Comparison of ENCODE assay signal across 8 mouse cellular contexts in genomic region chr13:64273352-64273751, GRCm38 (mm10). TPM values are rescaled to one million over a fixed set of nuclear protein-coding genes. Genes with fewer than 3 reads are reported as not detected.
DNase-seq lines count a peak whose midpoint lies in the region; ATAC-seq and TF ChIP-seq lines count a peak whose summit lies in the region.

No protein-coding gene starts in this region.

- H3K4me2 ChIP-seq in heart, embryonic 12.5 days = peak overlapping the region; percentile 96; the same call in 1 of the 2 replicates
- H3K4me2 ChIP-seq in hindbrain, embryonic 13.5 days = peak overlapping the region; percentile 99
- peak overlapping the region; percentile 100; the same call in 1 of the 2 replicates for H3K4me2 ChIP-seq in midbrain, embryonic 11.5 days

- no peaks in the 10 kb centered on the region for H3K9me3 ChIP-seq in heart, embryonic 12.5 days (replicated peaks)
- no peaks in the 10 kb centered on the region for H3K9me3 ChIP-seq in hindbrain, embryonic 13.5 days
- H3K9me3 ChIP-seq in midbrain, embryonic 11.5 days (ENCODE audit: control insufficient read depth, low read length) = no peaks in the 10 kb centered on the region

- intact Hi-C loops in heart, adult 2 months (cut with DNase I) = no loop called here

- 50% methylated on average over 8 of the region's 8 CpGs for WGBS in heart, embryonic 12.5 days
- 75% methylated on average over 8 of the region's 8 CpGs for WGBS in heart, adult 2 months
- 58% methylated on average over 8 of the region's 8 CpGs for WGBS in hindbrain, embryonic 13.5 days
- 54% methylated on average over 8 of the region's 8 CpGs for WGBS in midbrain, embryonic 11.5 days

- no peak for TF ChIP-seq POLR2A in heart, adult 2 months (IDR thresholded peaks at IDR 0.05; ENCODE audit: insufficient read depth, low read depth, low read length)
- TF ChIP-seq POLR2A in bone marrow macrophage, adult 2 months (IDR thresholded peaks at IDR 0.05; ENCODE audit: borderline replicate concordance, low read depth, low read length) = no peak

- DNase-seq in heart, adult 2 months = no peak
- DNase-seq in midbrain, embryonic 11.5 days (ENCODE audit: low spot score, missing footprints) = peak; percentile 91
- no peak for DNase-seq in embryo, embryonic 10 days (ENCODE audit: low spot score)
- DNase-seq in urinary bladder, adult 18-20 months (ENCODE audit: low spot score in 2 of 2) = no peak
- DNase-seq in adrenal gland, postnatal 4 days (ENCODE audit: low spot score in 2 of 2) = no peak

- no peak for TF ChIP-seq EP300 in heart, adult 2 months (IDR thresholded peaks at IDR 0.05; ENCODE audit: insufficient read depth, low read depth, low read length)

- peaks cover 8% of the 10 kb centered on the region; the same call in 1 of the 2 replicates for H3K4me1 ChIP-seq in heart, embryonic 12.5 days (replicated peaks)
- H3K4me1 ChIP-seq in heart, adult 2 months (ENCODE audit: control insufficient read depth, insufficient read depth, low read length) = peaks cover 3% of the 10 kb centered on the region
- H3K4me1 ChIP-seq in bone marrow macrophage, adult 2 months (ENCODE audit: control insufficient read depth, insufficient read depth, low read length) = peaks cover 14% of the 10 kb centered on the region
- H3K4me1 ChIP-seq in hindbrain, embryonic 13.5 days (replicated peaks) = peaks cover 14% of the 10 kb centered on the region
- peaks cover 8% of the 10 kb centered on the region; the same call in 1 of the 2 replicates for H3K4me1 ChIP-seq in midbrain, embryonic 11.5 days (ENCODE audit: control insufficient read depth, insufficient read depth, low read length)

- H3K36me3 ChIP-seq in heart, embryonic 12.5 days = no peaks in the 10 kb centered on the region
- no peaks in the 10 kb centered on the region for H3K36me3 ChIP-seq in heart, adult 2 months (ENCODE audit: control insufficient read depth, insufficient read depth, low read length)
- H3K36me3 ChIP-seq in hindbrain, embryonic 13.5 days = no peaks in the 10 kb centered on the region
- no peaks in the 10 kb centered on the region for H3K36me3 ChIP-seq in midbrain, embryonic 11.5 days (ENCODE audit: control insufficient read depth, insufficient read depth, low read length)

- H3K79me2 ChIP-seq in heart, adult 2 months (replicated peaks; ENCODE audit: control insufficient read depth, insufficient read depth, low read length) = no peaks in the 10 kb centered on the region

- no peak overlapping the region for H3K9ac ChIP-seq in heart, embryonic 12.5 days
- no peak overlapping the region for H3K9ac ChIP-seq in heart, adult 2 months (ENCODE audit: low read depth, low read length)
- no peak overlapping the region for H3K9ac ChIP-seq in hindbrain, embryonic 13.5 days
- H3K9ac ChIP-seq in midbrain, embryonic 11.5 days (ENCODE audit: low read length) = no peak overlapping the region

- 0 out of 2 replicates have a peak, but pooled peaks cover 3% of the 10 kb centered on the region for H3K27me3 ChIP-seq in heart, embryonic 12.5 days (replicated peaks)
- H3K27me3 ChIP-seq in heart, adult 2 months (ENCODE audit: control insufficient read depth, insufficient read depth, low read length) = peaks cover 3% of the 10 kb centered on the region; the same call in 1 of the 2 replicates
- H3K27me3 ChIP-seq in hindbrain, embryonic 13.5 days = peaks cover 42% of the 10 kb centered on the region
- H3K27me3 ChIP-seq in midbrain, embryonic 11.5 days (ENCODE audit: control insufficient read depth, insufficient read depth, low read length) = peaks cover 10% of the 10 kb centered on the region

- no peak for TF ChIP-seq CTCF in heart, adult 2 months (IDR thresholded peaks at IDR 0.05)
- no peak for TF ChIP-seq CTCF in bone marrow macrophage, adult 2 months (IDR thresholded peaks at IDR 0.05; ENCODE audit: low read depth, low read length)

- no peak for ATAC-seq in heart, embryonic 12.5 days (ENCODE audit: insufficient number of reproducible peaks, low FRiP score)
- ATAC-seq in hindbrain, embryonic 13.5 days (ENCODE audit: low FRiP score) = no peak
- no peak for ATAC-seq in midbrain, embryonic 11.5 days (ENCODE audit: low FRiP score)

- no peak overlapping the region for H3K4me3 ChIP-seq in heart, embryonic 12.5 days
- H3K4me3 ChIP-seq in heart, adult 2 months = no peak overlapping the region
- H3K4me3 ChIP-seq in bone marrow macrophage, adult 2 months (ENCODE audit: insufficient read depth, low read length) = peak overlapping the region; percentile 94; the same call in 1 of the 2 replicates
- H3K4me3 ChIP-seq in hindbrain, embryonic 13.5 days = peak overlapping the region; percentile 80
- H3K4me3 ChIP-seq in midbrain, embryonic 11.5 days (ENCODE audit: low read depth, low read length) = no peak overlapping the region

- H3K27ac ChIP-seq in heart, embryonic 12.5 days (ENCODE audit: poor library complexity, severe bottlenecking) = no peak overlapping the region
- H3K27ac ChIP-seq in heart, adult 2 months = no peak overlapping the region
- no peak overlapping the region for H3K27ac ChIP-seq in bone marrow macrophage, adult 2 months (ENCODE audit: insufficient read depth, low read depth, low read length)
- H3K27ac ChIP-seq in hindbrain, embryonic 13.5 days = no peak overlapping the region
- H3K27ac ChIP-seq in midbrain, embryonic 11.5 days (ENCODE audit: low read depth, low read length) = no peak overlapping the region

RNA-seq across cellular contexts. Expression of gene Cdc14b, which starts 1.7 kb away (rescaled TPM):
- 21.7 and 22.1 TPM in 2 replicates for polyA plus RNA-seq in heart, embryonic 12.5 days (2016; fragmentation: Nextera tagmentation; extraction: Ambion mirVana)
- total RNA-seq in heart, adult 2 months (2021) = 1 to 10 TPM; 8.7 to 8.8 TPM
- 8.2 and 19.8 TPM in 2 replicates for polyA plus RNA-seq in heart, adult 2 months (2012; rRNA removed)
- 9.2 and 9.3 TPM in 2 replicates for polyA plus RNA-seq in bone marrow macrophage, adult 2 months (2012; ENCODE audit: insufficient read depth, insufficient read length, missing spikeins)
- 4.2 and 4.3 TPM in 2 replicates for polyA plus RNA-seq in hindbrain, embryonic 13.5 days (2015; fragmentation: Nextera tagmentation; extraction: Ambion mirVana)
- polyA plus RNA-seq in midbrain, embryonic 11.5 days (2014; fragmentation: Nextera tagmentation; extraction: Ambion mirVana) = 7.7 and 8.8 TPM in 2 replicates
- total RNA-seq in adrenal gland, postnatal 4 days (2021) = 10 to 100 TPM; 11.0 to 11.5 TPM

RNA-seq across cellular contexts. Expression of gene Aaed1, which starts 39.2 kb away (rescaled TPM):
- 89.0 and 93.6 TPM in 2 replicates for polyA plus RNA-seq in heart, embryonic 12.5 days (2016; fragmentation: Nextera tagmentation; extraction: Ambion mirVana)
- 10 to 100 TPM; 55.7 to 65.7 TPM for total RNA-seq in heart, adult 2 months (2021)
- polyA plus RNA-seq in heart, adult 2 months (2012; rRNA removed) = 19.6 and 28.4 TPM in 2 replicates
- polyA plus RNA-seq in bone marrow macrophage, adult 2 months (2012; ENCODE audit: insufficient read depth, insufficient read length, missing spikeins) = 56.9 and 58.1 TPM in 2 replicates
- 15.8 and 16.7 TPM in 2 replicates for polyA plus RNA-seq in hindbrain, embryonic 13.5 days (2015; fragmentation: Nextera tagmentation; extraction: Ambion mirVana)
- 19.5 and 21.4 TPM in 2 replicates for polyA plus RNA-seq in midbrain, embryonic 11.5 days (2014; fragmentation: Nextera tagmentation; extraction: Ambion mirVana)
- 10 to 100 TPM; 42.7 to 43.8 TPM for total RNA-seq in adrenal gland, postnatal 4 days (2021)

Comparison
In these comparisons a context has a peak if more than half of its experiments do, and no peak if none do; other contexts are left out.
1. H3K4me3 ChIP-seq: peak in bone marrow macrophage, adult 2 months (single experiment) and hindbrain, embryonic 13.5 days (single experiment); none in heart, embryonic 12.5 days (single experiment), heart, adult 2 months (single experiment) and midbrain, embryonic 11.5 days (single experiment).
2. Peak in every context shown above with its lines, with median percentiles within 50 percentile points of each other: H3K4me2 ChIP-seq.